Mouse (Mus musculus): Measurements from ENCODE around the gene Gabrb3. TPM values are rescaled to one million over a fixed set of nuclear protein-coding genes. Genes with fewer than 3 reads are reported as not detected.
"Not testable (repeated sequence)": the region's sequence is repeated elsewhere in the genome, so short reads cannot be mapped to it uniquely, and the experiment has no call there.

Gabrb3 gene
- total RNA-seq, 2 experiments from 2014 or later = 0.42 to 1.6 TPM

- intact Hi-C loops (cut with DNase I) = no loop called here
Measured at GRCm38 (mm10) chr7:57701046-57701445, 281.6 kb downstream of the Gabrb3 start.

GRCm38 (mm10) chr7:57703580-57703979 is 284.1 kb downstream of the Gabrb3 start:
- intact Hi-C loops (cut with DNase I) = no loop called here
- DNase-seq = peak; percentile 16 to 44

More at GRCm38 (mm10) chr7:57701046-57701445, 281.6 kb downstream of the Gabrb3 start:
- peak in 1 of 2 experiments; percentile 6 for DNase-seq

GRCm38 (mm10) chr7:57706092-57706491 is 286.6 kb downstream of the Gabrb3 start:
- intact Hi-C loops (cut with DNase I) = no loop called here
- DNase-seq = no peak

- no peak for DNase-seq
- intact Hi-C loops (cut with DNase I) = no loop called here
Measured at GRCm38 (mm10) chr7:57706976-57707740, 287.7 kb downstream of the Gabrb3 start.

- DNase-seq = no peak
- intact Hi-C loops (cut with DNase I) = no loop called here
Measured at GRCm38 (mm10) chr7:57711709-57712108, 292.2 kb downstream of the Gabrb3 start.

GRCm38 (mm10) chr7:57746836-57747235 is 327.3 kb downstream of the Gabrb3 start:
- intact Hi-C loops (cut with DNase I) = no loop called here
- no peak for DNase-seq

- no peak for DNase-seq
- intact Hi-C loops (cut with DNase I) = no loop called here
Measured at GRCm38 (mm10) chr7:57760466-57760865, 341.0 kb downstream of the Gabrb3 start.

GRCm38 (mm10) chr7:57778754-57779153 is 359.3 kb downstream of the Gabrb3 start:
- intact Hi-C loops (cut with DNase I) = no loop called here
- no peak for DNase-seq

GRCm38 (mm10) chr7:57786102-57786501 is 366.6 kb downstream of the Gabrb3 start:
- intact Hi-C loops (cut with DNase I); DNase-seq: not testable (repeated sequence)

- no peak for DNase-seq
Measured at GRCm38 (mm10) chr7:57787520-57787919, 368.0 kb downstream of the Gabrb3 start.

GRCm38 (mm10) chr7:57803266-57803665 is 383.8 kb downstream of the Gabrb3 start:
- no peak for DNase-seq
- intact Hi-C loops (cut with DNase I) = no loop called here

More at GRCm38 (mm10) chr7:57787520-57787919, 368.0 kb downstream of the Gabrb3 start:
- intact Hi-C loops (cut with DNase I) = no loop called here

- no peak for DNase-seq
- intact Hi-C loops (cut with DNase I) = no loop called here
Measured at GRCm38 (mm10) chr7:57813716-57814115, 394.2 kb downstream of the Gabrb3 start.

- intact Hi-C loops (cut with DNase I) = no loop called here
- DNase-seq = no peak
Measured at GRCm38 (mm10) chr7:57842383-57842896, 422.9 kb downstream of the Gabrb3 start.

GRCm38 (mm10) chr7:57867951-57868350 is 448.5 kb downstream of the Gabrb3 start:
- intact Hi-C loops (cut with DNase I) = no loop called here
- no peak for DNase-seq

Small RNA genes lying within 50 kb of the gene (microRNA-seq; reads per million reads assigned to microRNA genes)
- 0 reads per million in 2 experiments for gene Mir6389 (ENCODE audit: borderline number of aligned reads in 2 of 2)

Other genes starting within 250 kb of the Gabrb3 start
- under 1 TPM in 1 of 2 experiments, not detected in 1; 0.05 TPM for gene Gabrg3, start 32.5 kb upstream of the Gabrb3 start, total RNA-seq (2021)
- not detected for gene Gabra5, start 90.4 kb downstream of the Gabrb3 start, total RNA-seq (2021)